In the genomic region with DNA sequence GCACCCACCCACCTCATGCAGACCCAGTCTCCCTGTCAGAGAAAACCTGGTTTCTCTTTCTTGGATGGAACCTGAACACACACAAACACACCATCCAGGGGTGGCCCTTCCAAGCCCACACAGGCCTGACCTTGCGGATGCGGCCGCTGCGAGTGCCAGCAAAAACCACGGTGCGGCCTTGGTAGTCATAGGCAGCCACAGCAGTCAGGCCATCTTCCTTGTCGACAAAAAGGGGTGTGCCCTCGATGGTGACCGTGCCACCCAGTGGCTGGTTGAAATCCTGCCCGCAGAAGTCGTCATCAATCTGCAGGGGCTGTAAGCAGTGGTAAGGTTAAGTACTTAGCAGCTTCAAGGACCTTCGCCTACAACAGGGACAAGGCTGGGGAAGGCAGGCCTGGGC, we compare ENCODE assay signal across 12 mouse cellular contexts. TPM values are rescaled to one million over a fixed set of nuclear protein-coding genes. Genes with fewer than 3 reads are reported as not detected.
DNase-seq lines count a peak whose midpoint lies in the region; ATAC-seq and TF ChIP-seq lines count a peak whose summit lies in the region.
"Had no signal": no experiment of that assay in that cellular context is flagged by ENCODE, and none has a peak within 500 bp of the region (broad histone marks: within the 10 kb centered on the region; RNA-seq: fewer than 3 reads in every experiment).

No protein-coding gene starts in this region.

- WGBS in forebrain, embryonic 10.5 days = 87% methylated on average over 12 of the region's 12 CpGs
- WGBS in forebrain, embryonic 14.5 days = 85% methylated on average over 12 of the region's 12 CpGs
- WGBS in midbrain, embryonic 13.5 days = 88% methylated on average over 12 of the region's 12 CpGs
- 92% methylated on average over 12 of the region's 12 CpGs for WGBS in midbrain, embryonic 14.5 days
- WGBS in embryonic facial prominence, embryonic 15.5 days = 84% methylated on average over 12 of the region's 12 CpGs
- 78% methylated on average over 12 of the region's 12 CpGs for WGBS in stomach, postnatal 0 days

- H3K27ac ChIP-seq in forebrain, embryonic 10.5 days = 0 out of 2 replicates have a peak overlapping the region, but pooled peaks have one; percentile 20
- no peak overlapping the region for H3K27ac ChIP-seq in forebrain, embryonic 14.5 days (ENCODE audit: low read depth, low read length)
- no peak overlapping the region for H3K27ac ChIP-seq in midbrain, embryonic 13.5 days
- no peak overlapping the region; the same call in 1 of the 2 replicates for H3K27ac ChIP-seq in midbrain, embryonic 14.5 days (replicated peaks; ENCODE audit: low read depth, low read length)
- peak overlapping the region; percentile 74; the same call in 1 of the 2 replicates for H3K27ac ChIP-seq in embryonic facial prominence, embryonic 15.5 days (replicated peaks)
- no peak overlapping the region for H3K27ac ChIP-seq in stomach, postnatal 0 days (replicated peaks)
- H3K27ac ChIP-seq: heart, adult 2 months had no signal

- H3K4me1 ChIP-seq in forebrain, embryonic 10.5 days = peaks cover 85% of the 10 kb centered on the region
- peaks cover 47% of the 10 kb centered on the region for H3K4me1 ChIP-seq in forebrain, embryonic 14.5 days (ENCODE audit: control insufficient read depth, insufficient read depth, low read length)
- peaks cover 100% of the 10 kb centered on the region for H3K4me1 ChIP-seq in midbrain, embryonic 13.5 days (replicated peaks)
- H3K4me1 ChIP-seq in midbrain, embryonic 14.5 days (ENCODE audit: control insufficient read depth, insufficient read depth, low read length) = peaks cover 83% of the 10 kb centered on the region
- peaks cover 96% of the 10 kb centered on the region for H3K4me1 ChIP-seq in embryonic facial prominence, embryonic 15.5 days
- H3K4me1 ChIP-seq in stomach, postnatal 0 days (replicated peaks; ENCODE audit: control insufficient read depth, insufficient read depth) = peaks cover 13% of the 10 kb centered on the region

- TF ChIP-seq CTCF in stomach, postnatal 0 days (IDR thresholded peaks at IDR 0.05; ENCODE audit: low read depth) = peak; percentile 42

- no peaks in the 10 kb centered on the region for H3K27me3 ChIP-seq in forebrain, embryonic 10.5 days (ENCODE audit: poor library complexity, severe bottlenecking)
- no peaks in the 10 kb centered on the region for H3K27me3 ChIP-seq in forebrain, embryonic 14.5 days (replicated peaks; ENCODE audit: control insufficient read depth, insufficient read depth, low read length)
- H3K27me3 ChIP-seq in midbrain, embryonic 13.5 days = no peaks in the 10 kb centered on the region
- no peaks in the 10 kb centered on the region for H3K27me3 ChIP-seq in midbrain, embryonic 14.5 days (ENCODE audit: control insufficient read depth, insufficient read depth, low read length)
- no peaks in the 10 kb centered on the region for H3K27me3 ChIP-seq in embryonic facial prominence, embryonic 15.5 days
- H3K27me3 ChIP-seq in stomach, postnatal 0 days (ENCODE audit: control insufficient read depth, insufficient read depth, low read length) = no peaks in the 10 kb centered on the region

- DNase-seq in forebrain, embryonic 10.5 days (ENCODE audit: extremely low spot score, low spot score) = no peak
- no peak for DNase-seq in forebrain, embryonic 14.5 days (ENCODE audit: low spot score)
- no peak for DNase-seq in midbrain, embryonic 14.5 days
- DNase-seq in stomach, postnatal 0 days (ENCODE audit: low spot score) = no peak
- DNase-seq in lung, postnatal 36 days = no peak
- DNase-seq in lung, postnatal 25 days (ENCODE audit: low spot score) = no peak
- DNase-seq: heart, adult 2 months; kidney, adult 11 months had no signal

- H3K4me2 ChIP-seq in forebrain, embryonic 14.5 days (ENCODE audit: low read length) = no peak overlapping the region
- 0 out of 2 replicates have a peak overlapping the region, but pooled peaks have one; percentile 44 for H3K4me2 ChIP-seq in midbrain, embryonic 13.5 days (replicated peaks)
- no peak overlapping the region for H3K4me2 ChIP-seq in midbrain, embryonic 14.5 days (ENCODE audit: low read length)
- H3K4me2 ChIP-seq in embryonic facial prominence, embryonic 15.5 days (replicated peaks) = no peak overlapping the region
- H3K4me2 ChIP-seq in stomach, postnatal 0 days (replicated peaks; ENCODE audit: low read depth) = no peak overlapping the region
- H3K4me2 ChIP-seq: liver, embryonic 11.5 days had no signal

- H3K4me3 ChIP-seq in forebrain, embryonic 10.5 days = no peak overlapping the region
- no peak overlapping the region for H3K4me3 ChIP-seq in forebrain, embryonic 14.5 days (ENCODE audit: low read depth, low read length)
- no peak overlapping the region for H3K4me3 ChIP-seq in midbrain, embryonic 13.5 days (replicated peaks)
- H3K4me3 ChIP-seq in midbrain, embryonic 14.5 days (replicated peaks; ENCODE audit: low read depth, low read length) = no peak overlapping the region
- H3K4me3 ChIP-seq in embryonic facial prominence, embryonic 15.5 days (replicated peaks) = no peak overlapping the region
- H3K4me3 ChIP-seq in stomach, postnatal 0 days (ENCODE audit: low read depth, low read length) = no peak overlapping the region
- H3K4me3 ChIP-seq: erythroblast, embryonic 14.5 days; heart, adult 2 months had no signal

- no peak for TF ChIP-seq EP300 in stomach, postnatal 0 days (optimal IDR thresholded peaks at IDR 0.05)

- H3K9me3 ChIP-seq in forebrain, embryonic 10.5 days = no peaks in the 10 kb centered on the region
- no peaks in the 10 kb centered on the region for H3K9me3 ChIP-seq in forebrain, embryonic 14.5 days (replicated peaks; ENCODE audit: control insufficient read depth, low read length)
- H3K9me3 ChIP-seq in midbrain, embryonic 13.5 days = no peaks in the 10 kb centered on the region
- H3K9me3 ChIP-seq in midbrain, embryonic 14.5 days (ENCODE audit: control insufficient read depth, low read length) = no peaks in the 10 kb centered on the region
- no peaks in the 10 kb centered on the region for H3K9me3 ChIP-seq in embryonic facial prominence, embryonic 15.5 days (replicated peaks)
- no peaks in the 10 kb centered on the region for H3K9me3 ChIP-seq in stomach, postnatal 0 days (ENCODE audit: control insufficient read depth, low read length)

- H3K9ac ChIP-seq in forebrain, embryonic 14.5 days (ENCODE audit: low read length) = no peak overlapping the region
- peak overlapping the region; percentile 51; the same call in 1 of the 2 replicates for H3K9ac ChIP-seq in midbrain, embryonic 13.5 days (replicated peaks)
- H3K9ac ChIP-seq in midbrain, embryonic 14.5 days (replicated peaks; ENCODE audit: low read length) = no peak overlapping the region
- H3K9ac ChIP-seq in embryonic facial prominence, embryonic 15.5 days = no peak overlapping the region
- H3K9ac ChIP-seq in stomach, postnatal 0 days (ENCODE audit: low read length) = no peak overlapping the region

- no peak for ATAC-seq in forebrain, embryonic 14.5 days
- no peak for ATAC-seq in midbrain, embryonic 13.5 days
- ATAC-seq in midbrain, embryonic 14.5 days (ENCODE audit: low FRiP score, low TSS enrichment) = no peak
- ATAC-seq in embryonic facial prominence, embryonic 15.5 days (ENCODE audit: insufficient number of reproducible peaks, low FRiP score, low TSS enrichment, low read depth) = no peak
- ATAC-seq in stomach, postnatal 0 days (ENCODE audit: low FRiP score, low TSS enrichment) = no peak

- peaks cover 79% of the 10 kb centered on the region for H3K36me3 ChIP-seq in forebrain, embryonic 10.5 days (replicated peaks)
- peaks cover 52% of the 10 kb centered on the region for H3K36me3 ChIP-seq in forebrain, embryonic 14.5 days (ENCODE audit: control insufficient read depth, insufficient read depth, low read length)
- H3K36me3 ChIP-seq in midbrain, embryonic 13.5 days = peaks cover 72% of the 10 kb centered on the region
- H3K36me3 ChIP-seq in midbrain, embryonic 14.5 days (ENCODE audit: control insufficient read depth, insufficient read depth, low read length) = peaks cover 70% of the 10 kb centered on the region
- peaks cover 47% of the 10 kb centered on the region for H3K36me3 ChIP-seq in embryonic facial prominence, embryonic 15.5 days
- H3K36me3 ChIP-seq in stomach, postnatal 0 days (ENCODE audit: control insufficient read depth, insufficient read depth, low read length) = peaks cover 5% of the 10 kb centered on the region; the same call in 1 of the 2 replicates

RNA-seq across cellular contexts. Expression of gene Plxna1, which starts 7.7 kb away (rescaled TPM):
- polyA plus RNA-seq in forebrain, embryonic 10.5 days (2016; fragmentation: Nextera tagmentation; extraction: Ambion mirVana) = 22.4 and 26.6 TPM in 2 replicates
- polyA plus RNA-seq in forebrain, embryonic 14.5 days (2014; fragmentation: Nextera tagmentation; extraction: Ambion mirVana) = 26.8 and 31.9 TPM in 2 replicates
- polyA plus RNA-seq in midbrain, embryonic 13.5 days (2015; fragmentation: Nextera tagmentation; extraction: Ambion mirVana) = 53.1 and 69.4 TPM in 2 replicates
- 62.6 and 76.4 TPM in 2 replicates for polyA plus RNA-seq in midbrain, embryonic 14.5 days (2014; fragmentation: Nextera tagmentation; extraction: Ambion mirVana)
- polyA plus RNA-seq in embryonic facial prominence, embryonic 15.5 days (2015; fragmentation: Nextera tagmentation; extraction: Ambion mirVana) = 31.7 and 33.2 TPM in 2 replicates
- polyA plus RNA-seq in stomach, postnatal 0 days (2015; fragmentation: Nextera tagmentation; extraction: Ambion mirVana) = 10.3 and 11.5 TPM in 2 replicates

Comparison
In these comparisons a context has a peak if more than half of its experiments do, and no peak if none do; other contexts are left out.
1. H3K27ac ChIP-seq: peak in forebrain, embryonic 10.5 days (single experiment) and embryonic facial prominence, embryonic 15.5 days (single experiment); none in forebrain, embryonic 14.5 days (single experiment), midbrain, embryonic 13.5 days (single experiment), midbrain, embryonic 14.5 days (single experiment) and stomach, postnatal 0 days (single experiment).